Mouse (Mus musculus): ENCODE data around the gene Nags.

DNA sequence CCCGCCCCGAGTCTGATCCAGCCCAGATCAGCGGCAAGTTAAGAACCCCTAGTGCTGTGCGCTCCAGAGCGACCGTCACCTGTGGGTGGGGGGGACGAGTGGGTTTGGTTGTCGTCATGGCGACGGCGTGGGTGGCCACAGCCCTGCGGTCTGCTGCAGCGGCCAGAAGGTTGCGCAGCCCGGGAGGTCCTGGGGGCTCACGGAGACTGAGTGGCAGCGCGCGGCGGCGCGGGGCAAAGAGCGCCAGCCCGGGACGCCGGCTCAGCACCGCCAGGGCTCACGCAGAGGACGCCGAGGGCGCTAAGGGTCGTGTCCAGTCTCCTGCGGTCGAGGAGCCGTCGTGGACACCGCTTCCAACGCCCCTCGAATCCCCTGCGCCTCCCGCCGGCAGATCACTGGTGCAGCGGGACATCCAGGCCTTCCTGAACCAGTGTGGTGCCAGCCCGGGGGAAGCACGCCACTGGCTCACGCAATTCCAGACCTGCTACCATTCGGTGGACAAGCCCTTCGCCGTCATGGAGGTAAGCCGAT lies at the start of gene Nags:
- no peak for TF ChIP-seq MAX (IDR thresholded peaks at IDR 0.05; ENCODE audit: low read length)
- TF ChIP-seq CTCF (IDR thresholded peaks at IDR 0.05 in 2 of 3, conservative IDR thresholded peaks at IDR 0.05 in 1 of 3; ENCODE audit: control insufficient read depth in 1 of 3, insufficient read depth in 1 of 3, low read depth in 2 of 3, low read length in 3 of 3, poor library complexity in 1 of 3, severe bottlenecking in 1 of 3): no peak
- peak; percentile 26 to 46; a peak in 2 of 4 replicates for TF ChIP-seq POLR2A (IDR thresholded peaks at IDR 0.05; ENCODE audit: control insufficient read depth in 1 of 2, insufficient read depth in 1 of 2, low read depth in 1 of 2, low read length in 2 of 2, poor library complexity in 1 of 2)
- TF ChIP-seq MAFK (IDR thresholded peaks at IDR 0.05; ENCODE audit: borderline replicate concordance, low read depth, low read length): no peak
- no peak for TF ChIP-seq TAL1 (IDR thresholded peaks at IDR 0.05; ENCODE audit: low read length)
- no peak for TF ChIP-seq CHD1 (IDR thresholded peaks at IDR 0.05; ENCODE audit: low read depth, low read length)
- no peak for TF ChIP-seq BHLHE40 (IDR thresholded peaks at IDR 0.05; ENCODE audit: borderline replicate concordance, low read depth, low read length)
- TF ChIP-seq MXI1 (IDR thresholded peaks at IDR 0.05; ENCODE audit: low read depth, low read length): peak; percentile 50; the same call in 1 of the 2 replicates

All from MEL (cell line).